Mouse (Mus musculus) olfactory bulb, adult 2 months (tissue): Measurements from ENCODE around the gene Zfp536.

Source experiments
- CTCF ChIP-seq: fragments of 200-500 bp; IDR thresholded peaks from 2 replicates; pipeline ENCODE4 v1.5.1; 2012; ENCODE audit warnings: low read depth, mild to moderate bottlenecking, low read length, moderate library complexity; ENCODE audit not compliant: insufficient read depth
- POLR2A ChIP-seq: fragments of 200-500 bp; IDR thresholded peaks from 2 replicates; pipeline ENCODE4 v1.6.1; 2012; ENCODE audit warnings: mild to moderate bottlenecking, low read depth, low read length, moderate library complexity; ENCODE audit not compliant: insufficient read depth

GRCm38 (mm10) chr7:37689561-37690305, 83.7 kb downstream of the Zfp536 start:
- TF ChIP-seq CTCF: no peak
- TF ChIP-seq POLR2A: no peak
